Mouse (Mus musculus): Measurements from ENCODE around the gene Gm44790. TPM values are rescaled to one million over a fixed set of nuclear protein-coding genes. Genes with fewer than 3 reads are reported as not detected.
A peak's percentile ranks its signal among the peaks of the same experiment; 100 is the strongest.
"Not testable (repeated sequence)": the region's sequence is repeated elsewhere in the genome, so short reads cannot be mapped to it uniquely, and the experiment has no call there.

Gm44790 gene
- not detected for total RNA-seq (2021)
- long read RNA-seq, experiment 1, partial matches to known transcripts = 0 of 4 reads
- long read RNA-seq, experiment 1, other reads (novel, unspliced or antisense) = 4 of 4 reads
- long read RNA-seq, experiment 2 = 0 reads

GRCm38 (mm10) chr6:86426358-86426757 lies at the start of gene Gm44790:
TSS of gene Gm44790 (plus strand) at chr6:86426658.
- no peak for DNase-seq (ENCODE audit: low spot score)

GRCm38 (mm10) chr6:86378341-86378740 lies 48.1 kb upstream of the Gm44790 start:
- DNase-seq (ENCODE audit: low spot score) = no peak

- not testable (repeated sequence) for DNase-seq (ENCODE audit: low spot score)
Observed at GRCm38 (mm10) chr6:86380112-86380511, 46.3 kb upstream of the Gm44790 start.

- no peak for DNase-seq (ENCODE audit: low spot score)
Observed at GRCm38 (mm10) chr6:86382551-86382950, 43.9 kb upstream of the Gm44790 start.

- no peak for DNase-seq (ENCODE audit: low spot score)
Observed at GRCm38 (mm10) chr6:86383370-86383769, 43.1 kb upstream of the Gm44790 start.

- no peak for DNase-seq (ENCODE audit: low spot score)
Observed at GRCm38 (mm10) chr6:86384692-86385091, 41.8 kb upstream of the Gm44790 start.

GRCm38 (mm10) chr6:86385362-86386104 lies 40.9 kb upstream of the Gm44790 start:
- no peak for DNase-seq (ENCODE audit: low spot score)

- DNase-seq (ENCODE audit: low spot score) = no peak
Observed at GRCm38 (mm10) chr6:86387313-86387712, 39.1 kb upstream of the Gm44790 start.

- no peak for DNase-seq (ENCODE audit: low spot score)
Observed at GRCm38 (mm10) chr6:86388461-86388860, 38.0 kb upstream of the Gm44790 start.

- no peak for DNase-seq (ENCODE audit: low spot score)
Observed at GRCm38 (mm10) chr6:86391326-86391725, 35.1 kb upstream of the Gm44790 start.

- no peak for DNase-seq (ENCODE audit: low spot score)
Observed at GRCm38 (mm10) chr6:86393187-86393586, 33.3 kb upstream of the Gm44790 start.

- no peak for DNase-seq (ENCODE audit: low spot score)
Observed at GRCm38 (mm10) chr6:86394078-86394720, 32.3 kb upstream of the Gm44790 start.

GRCm38 (mm10) chr6:86395021-86395420 lies 31.4 kb upstream of the Gm44790 start:
- DNase-seq (ENCODE audit: low spot score) = no peak

GRCm38 (mm10) chr6:86395969-86396368 lies 30.5 kb upstream of the Gm44790 start:
- no peak for DNase-seq (ENCODE audit: low spot score)

GRCm38 (mm10) chr6:86396581-86397256 lies 29.7 kb upstream of the Gm44790 start, which contains the start of gene Pcyox1:
TSS of gene Pcyox1 (minus strand) at chr6:86397154.
- DNase-seq (ENCODE audit: low spot score) = peak; percentile 87

GRCm38 (mm10) chr6:86397257-86397980 lies 29.0 kb upstream of the Gm44790 start:
- DNase-seq (ENCODE audit: low spot score) = no peak

- no peak for DNase-seq (ENCODE audit: low spot score)
Observed at GRCm38 (mm10) chr6:86398986-86399385, 27.5 kb upstream of the Gm44790 start.

GRCm38 (mm10) chr6:86399995-86400394 lies 26.5 kb upstream of the Gm44790 start:
- DNase-seq (ENCODE audit: low spot score) = no peak

- peak; percentile 65 for DNase-seq (ENCODE audit: low spot score)
Observed at GRCm38 (mm10) chr6:86400972-86401371, 25.5 kb upstream of the Gm44790 start.

- no peak for DNase-seq (ENCODE audit: low spot score)
Observed at GRCm38 (mm10) chr6:86402681-86403607, 23.5 kb upstream of the Gm44790 start.
